Mouse (Mus musculus) ES-Bruce4 (cell line): ENCODE measurements at regions not wholly inside any gene's neighbourhood (a gene's known extent, or its start where the extent isn't known, plus 50 kb on each side); places are given as distances from the start of the nearest gene placed in this dataset.

ENCODE experiments used
- H3K27ac ChIP-seq: 2 replicates; pipeline ENCODE4 v1.5.1; 2012; ENCODE audit warnings: low read length, inconsistent platforms; ENCODE audit not compliant: insufficient read depth
- H3K27me3 ChIP-seq: 2 replicates; pipeline ENCODE4 v1.6.1; 2012; ENCODE audit warnings: mild to moderate bottlenecking, low read length, inconsistent platforms; ENCODE audit not compliant: control insufficient read depth, poor library complexity, insufficient read depth, severe bottlenecking
- H3K36me3 ChIP-seq: 2 replicates; pipeline ENCODE4 v1.6.1; 2012; ENCODE audit warnings: inconsistent platforms, mild to moderate bottlenecking, low read length, moderate library complexity; ENCODE audit not compliant: control insufficient read depth, poor library complexity, insufficient read depth, severe bottlenecking
- H3K4me1 ChIP-seq: one replicate; pipeline ENCODE4 v1.8.1; 2011; ENCODE audit warnings: low read length; ENCODE audit not compliant: control insufficient read depth, insufficient read depth
- H3K4me3 ChIP-seq: 2 replicates; pipeline ENCODE4 v1.5.1; 2011; ENCODE audit warnings: low read depth, mild to moderate bottlenecking, low read length
- H3K9ac ChIP-seq: 2 replicates; pipeline ENCODE4 v1.6.1; 2012; ENCODE audit warnings: low read depth, mild to moderate bottlenecking, inconsistent platforms; ENCODE audit not compliant: poor library complexity, severe bottlenecking
- H3K9me3 ChIP-seq: replicated peaks from 2 replicates; pipeline ENCODE4 v1.6.1; 2012; ENCODE audit warnings: mild to moderate bottlenecking, low read length, inconsistent platforms; ENCODE audit not compliant: control insufficient read depth, poor library complexity, insufficient read depth, severe bottlenecking
- CTCF ChIP-seq: IDR thresholded peaks from one replicate; pipeline ENCODE4 v1.8.1; 2011; ENCODE audit warnings: low read depth, low read length
- EP300 ChIP-seq: IDR thresholded peaks from 2 replicates; pipeline ENCODE4 v1.6.1; 2011; ENCODE audit warnings: low read depth, low read length; ENCODE audit not compliant: insufficient read depth
- POLR2A ChIP-seq: IDR thresholded peaks from one replicate; pipeline ENCODE4 v1.8.1; 2011; ENCODE audit warnings: low read length; ENCODE audit not compliant: insufficient read depth

DNA sequence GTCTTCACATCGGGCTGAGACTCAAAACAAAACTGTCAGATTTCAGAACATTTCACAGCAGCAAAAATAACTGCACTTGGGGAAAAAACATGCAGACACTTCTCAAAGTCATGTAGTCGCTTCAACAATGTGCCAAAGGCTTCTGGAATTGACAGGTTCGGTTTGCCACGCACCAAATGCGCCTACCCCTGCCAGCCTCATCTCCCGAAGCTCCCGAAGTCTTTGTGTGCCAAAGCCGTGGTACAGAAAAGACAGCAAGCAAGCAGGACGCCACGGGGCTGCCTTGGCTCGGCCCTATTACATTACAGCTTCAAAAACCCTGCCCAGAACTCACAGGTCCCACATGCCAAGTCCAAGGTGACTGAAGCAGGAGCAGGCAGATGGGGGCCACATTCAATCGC is 50.9 kb upstream of the Dio3 start:
- TF ChIP-seq POLR2A = no peak
- TF ChIP-seq EP300 = no peak
- TF ChIP-seq CTCF = no peak
- H3K36me3 ChIP-seq = no peaks in the 10 kb centered on the region
- no peaks in the 10 kb centered on the region for H3K4me1 ChIP-seq
- no peak overlapping the region for H3K27ac ChIP-seq
- no peak overlapping the region for H3K4me3 ChIP-seq
- no peaks in the 10 kb centered on the region for H3K27me3 ChIP-seq
- no peak overlapping the region for H3K9ac ChIP-seq
- no peaks in the 10 kb centered on the region for H3K9me3 ChIP-seq
